Mouse (Mus musculus): ENCODE results near the gene Mtcl1. TPM values are rescaled to one million over a fixed set of nuclear protein-coding genes. Genes with fewer than 3 reads are reported as not detected.

Gene Mtcl1
- polyA plus RNA-seq, 1 experiment, result not detected

DNA sequence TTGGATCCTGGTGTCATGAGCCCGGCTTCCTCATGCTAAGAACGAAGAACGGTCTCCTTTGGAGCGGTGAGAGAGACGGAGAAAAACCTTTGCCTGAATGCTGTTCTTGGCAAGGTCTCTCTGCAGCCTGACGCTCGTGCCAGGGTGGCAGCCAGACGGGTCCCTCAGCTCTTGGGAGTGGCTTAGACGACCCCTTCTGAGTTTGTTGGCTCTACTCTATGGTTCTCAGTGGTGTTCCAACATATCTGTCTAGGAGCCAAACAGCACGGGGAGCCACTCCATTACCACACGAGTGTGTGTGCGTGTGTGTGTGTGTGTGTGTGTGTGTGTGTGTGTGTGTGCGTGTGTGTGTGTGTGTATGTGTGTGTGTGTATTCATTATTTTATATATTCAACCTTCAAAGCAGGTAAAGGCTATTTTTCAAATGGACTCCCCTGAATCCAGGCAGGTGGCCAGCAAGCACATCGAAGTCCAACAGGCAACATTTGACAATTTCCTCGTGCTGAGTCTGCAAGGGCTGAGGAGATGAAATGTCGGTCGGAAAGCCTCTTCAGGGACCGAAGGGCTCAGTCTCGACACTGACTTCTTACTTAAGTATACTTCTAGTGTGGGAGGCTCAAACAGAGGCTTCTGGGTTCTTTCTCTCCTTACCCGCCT is 128.7 kb downstream of the Mtcl1 start:
- H3K36me3 ChIP-seq (replicated peaks; ENCODE audit: low read length), result no peaks in the 10 kb centered on the region
- TF ChIP-seq FLI1 (IDR thresholded peaks at IDR 0.05; ENCODE audit: low read length) (no peak), GATA1 (IDR thresholded peaks at IDR 0.05; ENCODE audit: borderline replicate concordance, low read length) (no peak)
- H3K9me3 ChIP-seq, result peaks cover 11% of the 10 kb centered on the region

DNA sequence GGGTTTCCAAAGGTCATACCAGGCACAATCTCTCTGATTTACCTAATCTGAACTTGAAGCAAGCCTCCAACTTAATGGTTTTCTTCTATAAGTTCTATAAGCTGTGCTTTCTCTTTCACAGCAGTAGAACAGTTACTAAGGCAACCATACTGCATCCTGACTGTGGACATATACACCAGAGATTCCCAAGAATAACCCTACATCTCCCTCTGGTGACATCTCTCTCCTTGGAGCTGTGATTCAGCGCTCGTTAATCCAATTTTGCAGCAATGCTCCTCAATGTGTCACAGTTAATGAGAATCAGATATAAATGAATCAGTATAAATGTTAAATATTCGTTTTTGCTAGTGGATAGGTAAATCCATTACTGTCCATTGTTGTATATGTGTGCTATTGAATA is 131.5 kb downstream of the Mtcl1 start:
- H3K36me3 ChIP-seq (replicated peaks; ENCODE audit: low read length), result no peaks in the 10 kb centered on the region
- peaks cover 4% of the 10 kb centered on the region; the same call in 1 of the 2 replicates for H3K9me3 ChIP-seq
- no peaks in the 10 kb centered on the region for H3K27me3 ChIP-seq (replicated peaks)
- no peak overlapping the region for H3K4me3 ChIP-seq (replicated peaks)
- H3K4me1 ChIP-seq, result no peaks in the 10 kb centered on the region
- TF ChIP-seq FLI1 (IDR thresholded peaks at IDR 0.05; ENCODE audit: low read length) (no peak), GATA1 (IDR thresholded peaks at IDR 0.05; ENCODE audit: borderline replicate concordance, low read length) (no peak)

More for the DNA sequence above, 128.7 kb downstream of the Mtcl1 start:
- Histone ChIP-seq H3K27me3 (replicated peaks) (no peaks in the 10 kb centered on the region), H3K4me3 (replicated peaks) (no peak overlapping the region), H3K4me1 (no peaks in the 10 kb centered on the region)

DNA sequence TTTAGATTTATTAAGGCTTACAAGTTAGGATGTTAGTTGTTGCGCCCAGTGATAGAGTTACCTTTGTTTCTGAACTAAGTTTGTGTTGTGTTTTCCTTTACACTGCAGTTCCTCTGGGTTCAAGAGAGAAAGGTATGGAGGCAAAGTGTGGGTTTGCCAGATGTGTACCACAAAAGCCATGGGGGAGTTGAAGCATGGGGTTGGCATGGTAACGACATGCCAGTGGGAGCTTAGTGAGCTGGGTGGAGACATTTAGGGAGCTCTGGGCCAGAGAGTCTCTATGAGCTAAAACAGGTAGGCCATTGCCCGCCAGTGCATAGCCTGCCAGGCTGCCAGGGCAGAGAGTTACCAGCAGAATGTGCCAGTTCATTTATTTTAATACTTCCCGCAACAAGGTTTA is 132.0 kb downstream of the Mtcl1 start:
- H3K9me3 ChIP-seq, result peaks cover 3% of the 10 kb centered on the region; the same call in 1 of the 2 replicates
- no peaks in the 10 kb centered on the region for H3K27me3 ChIP-seq (replicated peaks)
- no peak overlapping the region for H3K4me3 ChIP-seq (replicated peaks)
- H3K36me3 ChIP-seq (replicated peaks; ENCODE audit: low read length), result no peaks in the 10 kb centered on the region
- H3K4me1 ChIP-seq, result no peaks in the 10 kb centered on the region
- TF ChIP-seq FLI1 (IDR thresholded peaks at IDR 0.05; ENCODE audit: low read length), result no peak
- no peak for TF ChIP-seq GATA1 (IDR thresholded peaks at IDR 0.05; ENCODE audit: borderline replicate concordance, low read length)

DNA sequence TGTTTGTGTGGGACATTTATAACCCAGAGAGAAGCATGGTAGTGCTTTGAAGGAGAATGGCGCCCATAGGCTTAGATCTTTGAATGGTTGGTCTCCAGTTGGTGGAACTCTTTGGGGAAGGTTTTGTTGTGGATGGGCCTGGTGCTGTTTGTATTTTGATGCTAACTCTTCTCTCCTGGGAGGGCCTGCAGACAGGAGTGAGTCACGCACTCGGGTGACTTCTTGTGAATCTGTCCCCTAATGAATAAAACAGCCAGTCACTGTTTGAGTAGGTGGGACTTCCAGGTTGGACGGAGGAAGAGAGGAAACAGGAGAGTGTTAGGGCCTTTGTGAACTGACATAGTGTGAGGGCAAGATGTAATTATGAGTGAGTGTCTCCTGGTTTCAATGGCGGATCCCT is 132.4 kb downstream of the Mtcl1 start:
- no peak for TF ChIP-seq FLI1 (IDR thresholded peaks at IDR 0.05; ENCODE audit: low read length)
- TF ChIP-seq GATA1 (IDR thresholded peaks at IDR 0.05; ENCODE audit: borderline replicate concordance, low read length), result no peak
- no peak overlapping the region for H3K4me3 ChIP-seq (replicated peaks)
- no peaks in the 10 kb centered on the region for H3K36me3 ChIP-seq (replicated peaks; ENCODE audit: low read length)
- no peaks in the 10 kb centered on the region for H3K4me1 ChIP-seq
- H3K27me3 ChIP-seq (replicated peaks), result no peaks in the 10 kb centered on the region
- H3K9me3 ChIP-seq, result peaks cover 3% of the 10 kb centered on the region; the same call in 1 of the 2 replicates

DNA sequence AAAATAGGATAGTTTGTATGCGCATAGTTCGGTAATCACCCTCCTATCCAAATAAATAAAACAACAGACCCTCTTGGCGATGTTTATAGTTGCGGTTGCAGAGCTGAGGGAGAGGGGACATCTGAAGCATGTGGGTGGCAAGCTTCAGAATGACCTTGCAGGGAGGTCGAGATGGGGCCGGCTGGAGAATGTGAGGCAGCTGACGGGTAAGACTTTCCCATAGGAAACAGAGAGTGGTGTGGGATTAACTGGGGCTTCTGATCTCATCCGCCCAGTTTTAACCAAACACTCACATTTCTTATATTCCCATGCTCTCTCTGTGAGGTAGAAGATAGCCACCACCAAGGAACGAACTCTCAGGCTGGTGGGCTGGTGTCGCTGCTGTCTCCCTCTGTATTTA is 134.1 kb downstream of the Mtcl1 start:
- Histone ChIP-seq H3K27me3 (replicated peaks) (no peaks in the 10 kb centered on the region), H3K4me3 (replicated peaks) (no peak overlapping the region), H3K9me3 (peaks cover under 1% of the 10 kb centered on the region; the same call in 1 of the 2 replicates), H3K36me3 (replicated peaks; ENCODE audit: low read length) (no peaks in the 10 kb centered on the region), H3K4me1 (no peaks in the 10 kb centered on the region)
- TF ChIP-seq FLI1 (IDR thresholded peaks at IDR 0.05; ENCODE audit: low read length) (no peak), GATA1 (IDR thresholded peaks at IDR 0.05; ENCODE audit: borderline replicate concordance, low read length) (no peak)

DNA sequence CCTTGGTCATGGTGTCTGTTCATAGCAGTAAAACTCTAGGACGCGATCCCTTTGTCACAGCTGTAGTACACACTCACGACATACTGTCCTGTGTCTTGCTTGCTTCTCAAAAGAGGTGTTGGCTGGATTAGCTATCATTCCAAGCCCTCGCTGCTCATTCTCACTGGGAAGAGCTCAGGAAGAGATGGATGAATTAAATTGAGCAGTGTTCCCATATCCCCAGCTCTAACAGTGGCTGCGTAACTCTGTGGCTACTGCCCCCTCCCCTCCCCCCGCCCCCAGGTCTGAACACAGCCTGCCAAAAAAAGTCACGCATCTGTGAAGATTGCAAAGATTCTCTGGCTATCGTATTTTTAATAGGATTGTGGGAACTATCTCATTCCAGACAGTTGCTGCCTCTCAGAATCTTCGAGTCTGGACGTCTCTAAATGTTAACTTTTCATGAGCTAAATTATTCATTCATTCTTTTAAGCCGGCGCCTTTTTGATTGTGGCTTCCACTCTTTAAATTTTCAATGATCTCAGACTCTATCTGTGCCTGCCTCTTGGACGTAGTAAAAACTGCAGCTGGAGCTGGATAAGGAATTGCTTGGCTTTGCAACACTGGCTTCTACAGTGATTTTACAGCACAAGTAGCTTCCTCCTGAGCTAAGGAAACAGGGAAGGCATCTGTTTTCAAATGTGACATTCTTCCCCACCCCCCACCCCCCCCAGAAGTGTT is 134.8 kb downstream of the Mtcl1 start:
- Histone ChIP-seq H3K36me3 (replicated peaks; ENCODE audit: low read length) (no peaks in the 10 kb centered on the region), H3K27me3 (replicated peaks) (no peaks in the 10 kb centered on the region), H3K4me3 (replicated peaks) (no peak overlapping the region), H3K9me3 (no peaks in the 10 kb centered on the region), H3K4me1 (no peaks in the 10 kb centered on the region)
- TF ChIP-seq FLI1 (IDR thresholded peaks at IDR 0.05; ENCODE audit: low read length) (no peak), GATA1 (IDR thresholded peaks at IDR 0.05; ENCODE audit: borderline replicate concordance, low read length) (no peak)

DNA sequence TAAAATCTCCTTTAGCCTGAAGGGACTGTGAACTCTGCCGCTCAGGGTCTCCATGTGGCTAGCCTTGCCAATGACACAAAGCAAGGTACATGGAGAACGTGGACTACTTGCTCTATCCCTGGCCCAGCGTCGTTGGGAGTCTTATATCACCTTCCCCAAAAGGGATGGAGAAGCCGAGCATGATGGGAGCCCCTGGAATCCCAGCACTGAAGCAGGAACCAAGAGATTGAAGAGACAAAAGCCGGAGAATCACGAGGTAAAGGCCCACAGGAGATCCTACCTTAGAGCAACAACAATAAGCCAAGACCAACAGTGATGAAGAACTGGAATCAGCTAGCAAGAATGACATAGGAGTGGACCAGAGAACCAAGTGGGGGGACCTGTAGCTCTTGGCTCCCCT is 147.6 kb downstream of the Mtcl1 start:
- H3K4me1 ChIP-seq, result no peaks in the 10 kb centered on the region
- H3K4me3 ChIP-seq (replicated peaks), result no peak overlapping the region
- H3K27me3 ChIP-seq (replicated peaks), result no peaks in the 10 kb centered on the region
- TF ChIP-seq FLI1 (IDR thresholded peaks at IDR 0.05; ENCODE audit: low read length) (no peak), GATA1 (IDR thresholded peaks at IDR 0.05; ENCODE audit: borderline replicate concordance, low read length) (no peak)
- peaks cover 17% of the 10 kb centered on the region; the same call in 1 of the 2 replicates for H3K9me3 ChIP-seq
- no peaks in the 10 kb centered on the region for H3K36me3 ChIP-seq (replicated peaks; ENCODE audit: low read length)

DNA sequence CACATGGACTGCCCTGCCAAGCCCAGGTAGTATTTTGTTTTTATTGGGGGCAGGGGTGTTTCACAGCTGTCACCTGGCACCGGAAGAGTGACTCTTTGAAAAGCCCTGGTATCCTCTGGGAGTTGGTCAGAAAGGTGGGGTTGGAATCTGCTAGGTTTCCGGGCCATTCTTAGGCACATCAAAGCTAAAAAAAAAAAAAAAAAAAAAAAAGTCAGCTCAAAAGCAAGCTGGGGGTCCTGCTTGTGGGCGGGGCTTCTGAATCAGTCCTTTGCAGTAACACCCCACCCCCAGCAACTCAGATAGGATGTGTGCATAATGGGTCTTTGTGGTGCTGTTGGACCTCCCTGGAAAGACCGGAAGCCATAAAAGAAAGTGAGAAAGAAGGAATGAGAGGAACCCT is 148.3 kb downstream of the Mtcl1 start:
- Histone ChIP-seq H3K9me3 (peaks cover 17% of the 10 kb centered on the region; the same call in 1 of the 2 replicates), H3K4me1 (no peaks in the 10 kb centered on the region), H3K36me3 (replicated peaks; ENCODE audit: low read length) (no peaks in the 10 kb centered on the region), H3K27me3 (replicated peaks) (no peaks in the 10 kb centered on the region), H3K4me3 (replicated peaks) (no peak overlapping the region)
- TF ChIP-seq FLI1 (IDR thresholded peaks at IDR 0.05; ENCODE audit: low read length), result no peak
- TF ChIP-seq GATA1 (IDR thresholded peaks at IDR 0.05; ENCODE audit: borderline replicate concordance, low read length), result no peak

DNA sequence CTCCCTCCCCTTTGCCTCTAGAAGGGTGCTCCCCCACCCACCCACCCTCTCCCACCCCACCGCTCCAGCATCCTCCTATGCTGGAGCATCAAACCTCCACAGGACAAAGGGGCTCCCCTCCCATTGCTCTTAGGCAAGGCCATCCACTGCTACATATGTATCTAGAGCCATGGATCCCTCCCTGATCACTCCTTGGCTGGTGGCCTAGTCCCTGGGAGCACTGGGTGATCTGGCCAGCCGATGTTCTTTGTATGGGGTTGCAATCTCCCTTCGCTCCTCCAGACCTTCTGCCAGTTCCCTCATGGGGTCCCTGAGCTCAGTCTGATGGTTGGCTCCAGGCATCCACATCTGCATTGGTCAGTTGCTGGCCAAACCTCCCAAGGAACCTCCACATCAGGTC is 151.8 kb downstream of the Mtcl1 start:
- TF ChIP-seq FLI1 (IDR thresholded peaks at IDR 0.05; ENCODE audit: low read length), result no peak
- Histone ChIP-seq H3K27me3 (replicated peaks) (no peaks in the 10 kb centered on the region), H3K4me3 (replicated peaks) (no peak overlapping the region), H3K36me3 (replicated peaks; ENCODE audit: low read length) (no peaks in the 10 kb centered on the region), H3K4me1 (no peaks in the 10 kb centered on the region), H3K9me3 (peaks cover 49% of the 10 kb centered on the region)

DNA sequence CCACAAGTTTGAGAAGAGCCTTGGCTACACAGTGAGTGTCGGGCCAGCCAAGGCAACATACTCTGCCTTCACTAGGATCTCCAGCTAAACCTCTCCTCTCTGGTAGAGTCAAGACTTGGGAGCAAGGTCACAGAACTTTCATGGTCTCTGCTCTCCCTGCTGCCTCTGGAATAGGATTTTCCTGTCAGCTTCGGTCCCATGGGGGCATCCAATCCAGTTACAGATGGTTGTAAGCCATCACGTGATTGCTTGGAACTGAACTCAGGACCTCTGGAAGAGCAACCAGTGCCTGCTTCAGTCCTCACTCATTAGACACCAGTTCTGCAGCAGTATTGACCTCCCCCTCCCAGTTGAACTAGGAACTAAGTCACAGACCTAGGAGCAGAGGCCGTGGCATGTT is 156.0 kb downstream of the Mtcl1 start:
- Histone ChIP-seq H3K4me1 (no peaks in the 10 kb centered on the region), H3K36me3 (replicated peaks; ENCODE audit: low read length) (no peaks in the 10 kb centered on the region), H3K9me3 (peaks cover 51% of the 10 kb centered on the region), H3K4me3 (replicated peaks) (no peak overlapping the region), H3K27me3 (replicated peaks) (no peaks in the 10 kb centered on the region)
- TF ChIP-seq GATA1 (IDR thresholded peaks at IDR 0.05; ENCODE audit: borderline replicate concordance, low read length), result no peak
- TF ChIP-seq FLI1 (IDR thresholded peaks at IDR 0.05; ENCODE audit: low read length), result no peak
